Mouse (Mus musculus) gonadal fat pad, adult 2 months (tissue): ENCODE data around the gene Garnl3. TPM values are rescaled to one million over a fixed set of nuclear protein-coding genes. Genes with fewer than 3 reads are reported as not detected.
"Not testable (repeated sequence)": the region's sequence is repeated elsewhere in the genome, so short reads cannot be mapped to it uniquely, and the experiment has no call there.

Source experiments
- DNase-seq: peaks from one replicate; pipeline ENCODE4 v3.0.0-alpha.2; 2012; ENCODE audit warnings: low read depth
- polyA plus RNA-seq: library from polyadenylated mRNA; depleted of rRNA; stranded (reverse); fragments of >200 nt; gene quantifications from 2 replicates; pipeline ENCODE4 v1.2.3, GENCODE M21; 2012

Gene Garnl3
- polyA plus RNA-seq, 1 experiment: 9.8 TPM

DNA sequence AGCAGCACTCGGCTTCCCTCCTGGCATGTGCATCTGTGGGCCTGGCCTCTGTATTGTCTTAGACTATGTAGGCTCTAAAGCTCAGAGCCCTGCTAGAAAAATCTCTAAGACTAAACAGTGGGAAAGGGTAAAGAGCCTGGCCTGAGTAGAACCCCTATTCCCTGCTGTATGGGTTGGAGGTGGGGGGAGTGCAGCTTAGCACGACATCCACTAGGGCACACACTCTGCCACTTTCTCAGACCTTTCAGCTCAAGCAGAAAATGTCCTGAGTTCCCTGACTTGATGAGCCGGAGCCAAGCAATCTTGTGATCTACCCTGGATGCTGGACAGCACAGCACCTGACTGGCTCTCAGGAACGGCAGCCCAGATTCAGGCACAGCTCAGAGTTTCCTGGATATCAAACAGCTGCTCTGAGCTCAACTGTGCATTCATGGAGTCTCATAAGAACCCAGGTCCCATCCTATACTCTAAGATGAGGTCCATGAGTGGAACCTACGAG is 24.9 kb upstream of the Garnl3 start:
- DNase-seq: no peak

DNA sequence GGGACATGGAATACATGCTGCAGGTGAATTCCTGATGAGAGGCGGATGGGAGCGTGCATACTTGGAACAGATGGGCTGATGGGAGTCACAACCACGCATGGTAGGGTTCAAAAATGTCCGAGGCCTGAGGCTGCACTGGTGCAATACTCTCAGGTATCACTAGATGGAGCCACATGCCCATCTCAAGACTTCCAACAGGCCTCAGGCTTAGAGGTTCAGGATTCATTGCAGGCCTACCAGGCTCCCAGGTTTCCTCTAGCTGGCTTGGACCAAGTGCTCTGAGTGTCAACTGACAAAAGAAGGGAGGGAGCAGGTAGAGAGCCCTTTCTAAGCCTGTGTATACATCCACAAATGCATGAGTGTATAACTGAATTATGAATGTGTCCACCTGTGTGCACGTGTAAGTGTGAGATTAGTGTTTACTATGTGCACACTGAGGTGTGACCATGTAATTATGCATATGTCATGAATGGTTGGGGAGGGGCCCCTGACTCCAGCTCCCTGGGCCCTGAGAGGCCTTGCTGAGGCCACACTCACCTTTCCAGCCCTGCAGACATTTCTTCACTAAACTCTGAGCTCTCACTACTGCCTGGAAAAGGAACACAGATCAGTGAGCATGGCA is 23.4 kb upstream of the Garnl3 start:
- no peak for DNase-seq

DNA sequence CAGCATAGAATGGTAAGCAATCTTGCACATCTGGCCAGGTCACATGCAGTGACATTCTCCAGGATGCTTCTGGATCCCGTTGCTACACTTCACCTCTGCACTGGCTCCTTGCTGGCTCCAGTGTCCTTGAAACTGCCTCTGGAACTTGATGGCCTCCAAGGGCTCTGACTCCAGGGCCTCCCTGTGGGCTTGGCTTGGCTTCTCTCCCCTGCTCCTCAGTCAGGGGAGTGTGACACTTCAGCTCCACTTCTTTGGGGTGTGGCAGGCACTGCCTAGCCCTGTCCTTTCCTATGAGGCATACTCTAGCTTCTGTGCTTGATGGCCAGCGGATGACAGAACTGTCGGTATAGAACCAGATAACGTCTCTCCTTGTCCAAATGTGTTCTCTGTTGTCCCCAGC is 15.5 kb upstream of the Garnl3 start:
- DNase-seq: no peak

DNA sequence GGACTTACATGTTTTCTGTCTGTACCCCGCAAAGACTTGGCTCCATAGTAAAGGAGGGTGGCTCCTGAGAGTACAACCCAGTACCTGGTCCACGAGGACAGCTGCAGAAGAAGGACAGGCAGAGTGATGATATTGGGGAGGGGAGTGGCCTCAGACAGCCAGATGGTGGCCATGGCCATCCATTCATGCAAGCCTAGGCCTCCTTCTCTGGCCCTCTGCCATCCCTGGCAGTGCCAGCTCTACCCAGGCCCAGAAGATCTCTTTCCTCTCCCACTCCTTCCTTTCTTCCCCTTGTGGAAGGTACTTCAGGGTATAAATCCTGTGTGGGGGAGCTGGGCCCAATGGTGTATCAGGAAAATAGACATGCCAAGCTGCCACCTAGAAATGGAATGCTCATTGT is 11.8 kb upstream of the Garnl3 start:
- no peak for DNase-seq

DNA sequence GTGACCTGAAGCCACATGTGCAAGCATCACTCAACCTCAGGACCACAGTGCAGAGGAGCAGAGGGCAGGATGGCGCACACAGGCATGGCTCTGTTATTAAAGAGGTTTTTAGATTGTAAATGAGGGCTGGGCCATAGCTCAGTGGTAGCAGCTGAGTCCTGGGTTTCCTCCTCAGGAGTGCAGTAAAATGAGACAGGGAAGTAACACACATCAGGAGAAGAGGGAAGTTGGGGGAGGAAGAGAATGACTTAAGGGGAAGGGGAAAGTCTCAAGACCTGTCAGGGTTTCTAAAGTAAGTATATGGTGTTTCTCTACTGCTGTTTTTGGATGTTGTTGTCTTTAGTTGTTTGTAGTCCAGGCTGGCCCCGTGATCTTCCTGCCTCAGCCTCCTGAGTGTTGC is 7.0 kb upstream of the Garnl3 start:
- no peak for DNase-seq

DNA sequence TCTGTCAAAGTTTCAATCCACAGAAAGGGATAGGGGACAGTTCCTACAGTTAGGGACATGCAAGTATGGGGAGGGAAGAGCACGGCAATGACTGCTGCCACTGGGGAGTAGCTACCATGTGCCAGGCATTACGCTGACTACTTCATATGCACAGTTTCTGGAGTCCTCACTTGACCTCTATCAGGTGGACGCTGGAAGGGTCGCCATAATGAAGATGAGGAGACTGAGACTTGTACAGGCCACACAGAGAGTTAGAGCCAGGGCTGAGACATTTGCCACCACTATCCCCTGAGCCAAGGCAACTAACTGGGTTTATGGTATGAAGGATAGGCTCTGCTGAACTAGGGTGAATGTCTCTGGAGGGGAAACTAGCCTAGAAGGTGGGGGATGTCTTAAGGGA is 6.3 kb upstream of the Garnl3 start:
- DNase-seq: no peak

DNA sequence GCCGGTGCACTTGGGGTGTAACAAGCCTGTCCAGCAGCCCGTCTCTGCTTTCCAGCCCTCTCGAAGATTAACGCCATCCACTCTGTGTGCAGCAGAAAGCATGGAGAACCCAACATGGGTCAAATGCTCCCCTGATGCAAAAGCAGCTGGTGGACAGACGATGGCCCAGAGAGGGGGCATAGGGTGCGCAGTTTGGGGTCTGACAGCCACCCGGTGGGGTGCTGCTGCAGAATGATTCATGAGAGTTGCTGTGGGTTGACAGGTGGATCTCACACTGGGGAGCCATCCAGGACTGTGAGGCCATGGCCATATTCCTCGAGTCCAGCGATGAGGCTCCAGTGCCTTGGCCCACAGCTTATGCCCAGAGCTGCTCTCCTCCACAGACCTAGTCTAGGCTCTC is 5.8 kb upstream of the Garnl3 start:
- DNase-seq: no peak

DNA sequence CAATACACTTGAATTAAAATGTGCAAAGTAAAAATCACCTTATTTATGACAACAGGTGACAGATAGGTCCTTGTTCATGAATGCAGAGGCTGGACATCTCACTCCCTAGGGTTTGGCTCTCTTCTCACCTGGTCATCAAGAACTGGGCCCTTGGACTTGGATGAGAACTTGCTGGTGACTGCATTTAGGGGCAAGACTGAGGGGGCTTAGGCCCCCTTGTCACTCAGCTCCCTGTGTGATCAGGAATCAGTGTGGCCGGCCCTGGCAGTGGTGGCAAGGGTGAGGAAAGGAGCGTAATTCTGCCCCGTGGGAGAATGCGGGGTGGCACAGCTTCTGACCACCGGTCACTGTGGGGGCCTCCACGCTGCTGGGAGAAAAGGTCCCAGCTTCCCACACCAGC is 4.9 kb upstream of the Garnl3 start:
- no peak for DNase-seq

DNA sequence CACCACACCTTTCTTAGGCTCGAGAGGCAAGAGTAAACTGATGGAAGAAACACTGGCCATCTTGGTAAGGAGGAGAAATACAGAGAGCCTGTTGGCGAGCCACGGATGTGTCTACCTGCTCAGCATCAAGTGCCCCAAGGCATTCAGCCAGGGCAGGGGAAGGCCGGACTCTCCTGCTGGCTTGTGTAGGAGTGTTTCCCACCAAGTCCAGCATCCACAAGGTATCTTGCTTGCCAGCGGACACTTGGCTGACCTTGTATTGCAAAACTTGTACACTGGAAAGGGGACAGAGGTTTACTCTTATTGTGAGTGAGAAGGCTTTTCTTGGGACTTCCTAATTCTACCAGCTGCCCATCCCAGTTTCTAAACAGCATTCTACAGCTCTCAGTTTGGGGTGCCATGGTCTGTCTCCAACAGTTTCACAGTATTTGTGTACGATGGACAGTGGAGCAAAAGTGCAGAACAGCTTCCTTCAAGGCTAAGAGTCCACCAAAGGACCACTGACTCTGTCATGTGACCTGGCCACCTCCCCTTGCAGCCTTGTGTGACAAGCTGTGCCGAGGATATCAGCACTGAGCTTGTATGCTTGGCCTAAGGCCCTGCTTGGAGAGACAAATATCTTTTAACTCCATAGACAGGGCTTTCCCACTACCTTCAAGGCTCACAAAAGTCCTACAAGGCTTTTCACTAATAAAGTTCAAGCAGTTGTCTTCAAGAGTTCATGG is 3.5 kb upstream of the Garnl3 start:
- no peak for DNase-seq

DNA sequence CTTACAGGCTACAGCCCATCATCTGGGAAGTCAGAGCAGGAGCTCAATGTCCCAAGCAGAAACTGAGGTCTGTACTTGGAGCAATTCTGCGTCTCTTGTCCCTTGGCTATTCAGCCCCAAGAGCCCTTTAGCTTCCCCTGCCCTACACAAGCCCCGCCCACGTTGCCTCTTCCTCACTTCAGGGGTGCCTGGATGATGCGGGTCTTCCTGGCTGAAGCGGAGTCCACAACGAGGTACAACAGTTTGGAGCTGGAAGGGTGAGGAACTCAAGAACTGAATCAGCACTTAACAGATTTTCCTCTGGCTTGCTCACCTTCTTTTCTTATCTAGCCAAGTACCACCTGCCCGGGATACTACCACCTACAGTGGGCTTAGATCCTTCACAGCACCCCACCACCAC is 852 bp upstream of the Garnl3 start:
- DNase-seq: no peak

DNA sequence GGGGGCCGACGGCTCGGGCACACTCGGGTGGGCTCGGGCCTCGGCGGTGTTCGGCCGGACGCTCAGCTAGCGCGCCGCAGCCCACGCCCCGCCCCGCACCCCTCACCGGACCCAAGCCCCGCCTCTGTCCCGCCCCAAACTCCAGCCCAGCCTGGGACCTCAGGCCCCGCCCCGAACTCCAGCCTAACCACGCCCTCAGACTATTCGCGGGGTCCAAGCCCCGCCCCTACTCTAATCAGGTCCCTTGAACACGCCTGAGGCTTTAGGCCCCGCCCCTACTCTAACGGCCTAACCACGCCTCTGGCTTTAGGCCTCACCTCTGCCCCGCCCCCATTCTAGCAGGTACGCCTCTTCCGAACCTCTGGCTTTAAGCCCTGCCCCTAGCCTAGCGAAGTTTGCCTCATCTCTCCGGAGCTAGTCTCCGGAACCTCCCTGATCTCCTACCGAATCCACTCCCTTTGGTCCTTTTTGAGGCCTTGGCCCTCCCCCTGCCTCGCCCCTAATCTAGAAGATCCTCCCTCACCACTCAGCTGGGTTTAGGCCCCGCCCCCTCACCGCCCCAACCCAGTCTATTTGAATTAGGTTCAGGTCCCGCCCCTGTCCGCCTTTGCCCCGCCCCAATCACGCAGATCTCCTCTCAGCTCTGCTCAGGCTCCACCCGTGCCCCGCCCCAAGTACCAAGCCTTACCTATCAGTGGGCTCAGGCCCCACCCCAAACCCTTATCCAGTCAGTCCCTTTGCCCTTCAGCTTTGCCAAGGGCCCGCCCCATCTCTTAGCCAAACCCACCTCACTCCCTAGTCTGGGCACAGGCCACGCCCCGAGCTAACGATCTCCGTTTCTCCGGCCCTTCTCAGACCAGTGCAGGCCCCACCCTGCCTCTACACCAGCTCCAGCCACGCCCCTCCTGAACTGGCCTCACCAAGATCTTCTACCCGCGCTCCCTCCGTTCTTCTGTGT is 649 bp downstream of the Garnl3 start:
- DNase-seq: peak; percentile 75

DNA sequence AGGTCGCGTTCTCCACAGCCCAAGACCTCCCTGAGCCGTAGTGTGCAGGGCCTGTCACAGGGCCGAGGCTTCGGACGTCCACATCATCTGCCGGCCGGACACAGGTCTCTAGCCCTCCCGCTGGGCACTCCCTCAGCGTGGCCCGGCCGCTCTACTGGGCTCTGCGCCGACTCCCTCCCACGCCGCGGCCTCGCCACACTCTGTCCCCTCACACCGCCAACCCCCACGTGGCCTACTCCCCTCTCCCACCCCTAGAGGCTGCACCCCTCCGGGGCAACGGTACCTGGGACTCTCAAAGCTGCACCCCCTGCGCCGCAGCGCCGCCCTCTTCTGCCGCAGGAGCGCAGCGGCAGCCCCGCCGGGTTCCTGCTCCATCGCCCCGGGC is 1.3 kb downstream of the Garnl3 start:
- no peak for DNase-seq

DNA sequence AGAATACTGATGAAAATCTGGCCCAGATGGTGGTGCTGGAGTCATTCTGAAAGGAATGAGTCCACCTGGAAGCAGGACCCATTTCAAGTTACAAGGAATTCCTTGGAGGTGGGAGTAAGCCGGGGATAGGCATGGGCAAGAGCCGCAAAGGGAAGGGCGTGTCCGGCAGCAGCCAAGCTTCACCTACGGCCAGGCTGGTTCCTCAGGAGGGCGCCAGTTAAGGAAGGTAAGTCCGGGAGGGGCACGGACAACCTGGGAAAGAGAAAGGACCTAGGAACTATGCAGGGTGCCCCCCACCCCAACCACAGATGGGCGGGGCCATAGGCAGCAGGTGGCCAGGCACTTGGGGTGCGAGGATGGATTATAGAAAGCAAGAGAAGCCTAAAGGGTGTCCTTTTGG is 1.8 kb downstream of the Garnl3 start:
- no peak for DNase-seq

DNA sequence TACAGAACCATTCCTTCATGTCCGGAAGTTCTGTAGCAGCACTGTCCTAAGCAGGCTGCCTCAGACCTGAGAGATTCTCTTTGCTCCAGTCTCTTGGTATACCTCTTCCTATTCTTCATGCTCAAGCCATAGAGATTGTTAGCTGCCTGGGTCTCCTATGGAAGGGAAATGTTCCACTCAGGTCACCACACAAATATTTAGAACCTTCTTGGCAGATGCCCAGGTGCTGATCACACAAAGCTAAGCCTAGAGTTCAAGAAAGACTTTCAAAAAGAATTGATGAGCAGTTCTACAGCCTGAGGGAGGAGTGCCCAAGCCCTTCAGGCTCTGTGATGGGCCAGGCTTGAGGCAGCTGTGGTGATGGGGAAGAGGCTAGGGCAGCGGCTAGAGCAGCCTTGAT is 2.4 kb downstream of the Garnl3 start:
- no peak for DNase-seq

DNA sequence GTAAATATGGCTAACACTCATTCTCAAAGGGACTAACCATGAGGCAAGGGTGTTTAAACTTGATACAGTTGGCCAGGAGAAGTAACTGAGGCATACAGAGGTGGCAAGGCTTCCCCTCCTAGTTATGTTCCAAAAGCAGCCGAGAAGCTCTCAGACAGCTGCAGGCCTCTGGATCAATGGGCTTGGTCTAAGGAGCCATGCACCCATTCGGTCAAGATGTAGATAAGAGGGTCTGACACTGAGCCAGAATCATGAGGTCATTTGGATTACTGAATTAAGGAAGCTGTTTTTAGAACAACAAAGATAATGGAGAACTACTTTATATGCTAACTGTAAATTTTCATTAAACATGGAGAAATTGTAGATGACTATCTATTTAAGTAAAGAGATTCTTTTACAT is 4.2 kb downstream of the Garnl3 start:
- DNase-seq: no peak

DNA sequence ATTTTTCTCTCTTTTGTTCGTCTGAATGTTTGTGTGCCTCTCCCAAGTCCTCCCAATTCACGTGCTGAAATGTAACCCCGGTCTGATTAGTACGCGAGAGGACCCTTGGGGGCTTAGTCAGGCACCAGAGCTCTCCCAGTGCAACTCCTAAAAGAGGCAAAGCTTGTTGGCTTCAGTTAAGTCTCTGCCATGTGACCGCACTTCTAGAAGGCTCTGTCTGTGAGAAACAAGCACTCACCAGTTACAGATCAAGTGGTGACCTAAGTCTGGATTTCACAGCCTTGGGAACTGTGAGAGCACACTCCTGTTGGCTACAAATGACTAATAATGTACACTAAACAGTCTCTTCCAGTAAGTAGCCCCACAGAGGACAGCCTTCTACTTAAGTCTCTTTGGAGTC is 8.6 kb downstream of the Garnl3 start:
- DNase-seq: no peak

DNA sequence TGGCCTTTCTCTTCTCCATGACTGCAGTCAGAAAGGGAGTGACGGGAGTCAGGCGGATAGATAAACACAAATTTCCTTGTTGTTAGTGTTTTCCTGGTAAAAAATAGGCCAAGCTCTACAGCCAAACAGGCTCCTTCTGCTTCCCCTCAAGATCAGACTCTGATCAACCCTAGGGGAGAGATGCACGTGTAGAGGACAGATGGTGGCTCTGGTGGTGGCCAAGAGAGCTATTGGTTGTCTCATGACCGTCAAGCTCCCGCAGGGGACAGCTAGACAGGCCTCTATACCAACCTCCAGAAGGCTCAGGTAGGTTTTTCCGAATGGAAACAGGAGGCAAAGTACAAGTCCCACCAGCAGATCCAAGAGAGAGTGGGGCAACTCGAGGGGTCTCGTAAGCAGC is 30.9 kb downstream of the Garnl3 start:
- no peak for DNase-seq

DNA sequence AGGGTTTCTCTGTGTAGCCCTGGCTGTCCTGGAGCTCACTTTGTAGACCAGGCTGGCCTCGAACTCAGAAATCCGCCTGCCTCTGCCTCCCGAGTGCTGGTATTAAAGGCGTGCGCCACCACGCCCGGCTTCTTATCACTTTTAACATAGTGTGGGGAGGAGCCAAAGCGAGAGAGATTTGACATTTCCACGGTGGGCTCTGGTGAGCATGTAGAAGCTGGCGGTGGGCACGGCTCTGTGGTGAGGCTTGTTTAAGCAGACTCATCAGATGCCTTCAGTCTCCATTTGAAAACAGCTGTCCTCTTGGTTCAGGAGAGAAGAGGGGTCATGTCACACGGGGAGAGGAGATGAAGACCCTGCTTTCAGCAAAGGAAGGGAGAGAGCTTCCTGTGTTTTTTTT is 34.1 kb downstream of the Garnl3 start:
- not testable (repeated sequence) for DNase-seq

DNA sequence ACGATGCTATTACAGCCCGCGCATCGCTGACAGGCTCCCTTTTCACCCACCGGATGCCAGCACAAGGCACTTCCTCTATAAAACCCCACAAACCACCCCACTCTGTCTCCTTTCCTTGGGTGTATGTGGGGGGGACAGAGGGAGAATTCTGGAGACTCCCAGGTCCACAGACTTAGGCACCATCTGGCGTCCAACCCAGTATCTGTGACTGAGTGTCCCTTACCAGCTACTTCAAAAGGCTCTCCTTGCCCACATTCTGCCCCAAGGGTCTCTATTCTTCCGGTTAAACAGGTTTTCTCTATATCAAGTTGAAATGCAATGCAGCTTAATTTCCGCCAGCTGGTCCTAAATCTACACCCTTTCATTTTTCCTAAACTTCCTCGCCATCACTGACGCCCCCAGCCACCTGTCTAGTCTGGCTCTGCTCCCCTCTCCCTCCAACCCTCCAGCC is 36.2 kb downstream of the Garnl3 start:
- DNase-seq: no peak

DNA sequence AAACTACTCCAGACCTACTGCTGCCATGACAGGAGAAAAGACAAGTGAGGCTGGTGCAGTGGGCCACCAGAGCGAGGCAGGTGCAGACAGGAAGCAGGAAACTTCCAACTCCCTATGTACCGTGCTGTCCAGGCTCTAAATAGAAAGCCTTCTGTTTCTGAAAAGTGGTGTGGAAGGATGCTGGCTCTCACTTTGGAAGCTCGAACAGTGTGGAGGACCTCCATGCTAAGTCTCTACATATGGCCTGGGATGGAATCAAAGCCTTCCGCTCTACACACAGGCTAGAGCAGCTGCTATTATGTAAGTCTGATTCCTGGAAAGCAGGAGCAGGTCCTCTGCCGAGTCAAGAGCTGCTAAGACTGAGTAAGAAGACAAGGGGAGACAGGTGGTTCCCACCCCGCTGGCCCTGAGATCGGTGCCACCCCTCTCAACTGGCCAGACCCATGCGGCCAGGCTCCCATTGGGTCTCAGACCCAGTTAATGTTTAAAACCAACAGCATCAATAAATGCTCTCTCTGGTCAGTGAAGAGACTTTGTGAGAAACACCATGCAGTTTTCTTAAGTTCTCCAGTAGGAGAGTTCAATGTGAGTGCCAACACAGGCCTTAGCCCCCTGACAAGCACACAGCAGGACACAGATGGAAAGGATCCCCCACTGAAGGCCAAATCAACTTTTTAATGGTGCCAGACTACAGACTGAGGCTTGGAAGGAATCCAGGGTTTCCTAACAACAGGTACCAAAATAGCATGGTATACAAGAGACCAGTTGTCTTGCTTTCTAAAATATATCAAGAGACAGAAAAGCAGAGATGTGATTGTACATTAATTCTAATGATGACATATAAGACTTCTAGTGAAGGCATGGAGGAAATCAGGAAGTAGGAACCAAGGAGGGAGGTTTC is 40.6 kb downstream of the Garnl3 start:
- no peak for DNase-seq

DNA sequence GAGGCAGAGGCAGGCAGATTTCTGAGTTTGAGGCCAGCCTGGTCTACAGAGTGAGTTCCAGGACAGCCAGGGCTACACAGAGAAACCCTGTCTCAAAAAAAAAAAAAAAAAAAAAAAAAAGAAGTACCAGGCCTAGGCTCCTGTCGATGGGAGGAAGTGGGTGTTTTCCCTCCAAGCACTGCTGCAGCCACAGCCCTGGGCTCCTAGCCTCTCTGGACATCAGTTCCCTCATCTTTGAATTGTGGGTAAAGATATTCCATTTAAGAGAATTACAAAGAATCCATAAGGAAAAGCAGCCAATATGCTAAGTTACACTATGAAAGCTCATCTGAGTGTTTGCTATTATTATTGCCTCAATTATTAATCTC is 41.4 kb downstream of the Garnl3 start:
- DNase-seq: not testable (repeated sequence)
